Mouse (Mus musculus) midbrain, embryonic 14.5 days (tissue): ENCODE measurements around the gene Brd3os. TPM values are rescaled to one million over a fixed set of nuclear protein-coding genes. Genes with fewer than 3 reads are reported as not detected.

Experiments
- ATAC-seq: fragments of 200-750 bp; cut with Nextera tagmentation; 2 replicates; pipeline ENCODE4 v1.8.0; 2017; ENCODE audit warnings: moderate number of reproducible peaks, moderate library complexity; ENCODE audit not compliant: low FRiP score, low TSS enrichment
- DNase-seq: peaks from one replicate; pipeline ENCODE4 v3.0.0-alpha.2; 2015
- H3K27ac ChIP-seq: fragments of 300-500 bp; sonication (generic); replicated peaks from 2 replicates; pipeline ENCODE4 v1.5.1; 2014; ENCODE audit warnings: mild to moderate bottlenecking, low read depth, low read length, moderate library complexity
- H3K27me3 ChIP-seq: fragments of 300-500 bp; sonication (generic); 2 replicates; pipeline ENCODE4 v1.6.1; 2014; ENCODE audit warnings: low read length, control low read depth, mixed read lengths; ENCODE audit not compliant: control insufficient read depth, insufficient read depth
- H3K36me3 ChIP-seq: fragments of 300-500 bp; sonication (generic); 2 replicates; pipeline ENCODE4 v1.6.1; 2014; ENCODE audit warnings: low read length, control low read depth; ENCODE audit not compliant: control insufficient read depth, insufficient read depth
- H3K4me1 ChIP-seq: fragments of 300-500 bp; sonication (generic); 2 replicates; pipeline ENCODE4 v1.6.1; 2014; ENCODE audit warnings: mild to moderate bottlenecking, antibody characterized with exemption, low read length, control low read depth; ENCODE audit not compliant: control insufficient read depth, insufficient read depth
- H3K4me2 ChIP-seq: fragments of 300-500 bp; sonication (generic); 2 replicates; pipeline ENCODE4 v1.6.1; 2014; ENCODE audit warnings: mild to moderate bottlenecking, low read length, moderate library complexity
- H3K4me3 ChIP-seq: fragments of 300-500 bp; sonication (generic); replicated peaks from 2 replicates; pipeline ENCODE4 v1.5.1; 2014; ENCODE audit warnings: low read depth, low read length
- H3K9ac ChIP-seq: fragments of 300-500 bp; sonication (generic); replicated peaks from 2 replicates; pipeline ENCODE4 v1.6.1; 2014; ENCODE audit warnings: mild to moderate bottlenecking, low read length, moderate library complexity
- H3K9me3 ChIP-seq: fragments of 300-500 bp; sonication (generic); 2 replicates; pipeline ENCODE4 v1.6.1; 2016; ENCODE audit warnings: low read length, control low read depth, mixed read lengths; ENCODE audit not compliant: control insufficient read depth
- whole genome bisulfite sequencing: fragments of 180-500 bp; shearing (Covaris S2); extraction: QIAGEN DNeasy Blood & Tissue Kit; methylation state at CpG from one replicate; pipeline ENCODE4 v1.1.7; 2014; 5-methylcytosine and 5-hydroxymethylcytosine counted together
- polyA plus RNA-seq: library from polyadenylated mRNA; unstranded; fragments of >200 nt; fragmentation: Nextera tagmentation; extraction: Ambion mirVana; gene quantifications from 2 replicates; pipeline ENCODE4 v1.2.1, GENCODE M21; 2014

Brd3os gene
- polyA plus RNA-seq, 1 experiment from 2014 or later: 37.8 TPM

GRCm38 (mm10) chr2:27416425-27416824 lies 25.7 kb upstream of the Brd3os start:
- no peaks in the 10 kb centered on the region for H3K27me3 ChIP-seq
- peaks cover 63% of the 10 kb centered on the region for H3K4me1 ChIP-seq
- no peak for DNase-seq
- no peak for ATAC-seq
- H3K9me3 ChIP-seq: no peaks in the 10 kb centered on the region
- H3K27ac ChIP-seq: 0 out of 2 replicates have a peak overlapping the region, but pooled peaks have one; percentile 32
- H3K36me3 ChIP-seq: no peaks in the 10 kb centered on the region
- WGBS: 52% methylated on average over 3 of the region's 3 CpGs
- no peak overlapping the region for H3K4me3 ChIP-seq
- H3K4me2 ChIP-seq: no peak overlapping the region
- no peak overlapping the region for H3K9ac ChIP-seq

DNA sequence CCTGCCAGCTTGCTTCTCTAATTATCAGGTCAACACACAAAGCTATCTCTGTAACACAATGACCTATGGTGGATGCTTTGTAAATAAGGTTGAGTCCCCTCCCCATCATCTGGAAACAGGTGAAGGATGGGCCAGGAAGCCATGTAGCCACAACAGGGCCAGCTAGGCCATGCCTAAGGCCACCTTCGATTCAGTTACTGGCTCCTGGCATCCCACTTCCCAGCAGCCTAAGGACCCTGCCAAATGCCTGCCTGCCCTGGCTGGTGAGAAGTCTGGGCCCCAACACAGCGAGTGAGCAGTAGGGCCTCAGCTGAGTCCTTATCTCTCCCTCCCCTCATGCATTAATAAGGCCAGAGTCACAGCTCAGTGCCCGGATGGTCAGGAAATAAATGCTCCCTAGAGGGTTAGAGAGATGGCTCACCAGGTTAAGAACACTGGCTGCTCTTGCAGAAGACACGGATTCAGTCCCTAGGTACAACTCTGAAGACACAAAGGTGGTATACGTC lies 24.4 kb upstream of the Brd3os start:
- no peak overlapping the region for H3K4me2 ChIP-seq
- H3K4me3 ChIP-seq: no peak overlapping the region
- H3K27ac ChIP-seq: no peak overlapping the region
- no peaks in the 10 kb centered on the region for H3K27me3 ChIP-seq
- DNase-seq (no peak), ATAC-seq (no peak)
- no peak overlapping the region for H3K9ac ChIP-seq
- WGBS: 55% methylated on average over 5 of the region's 5 CpGs
- peaks cover 59% of the 10 kb centered on the region for H3K4me1 ChIP-seq
- H3K9me3 ChIP-seq: no peaks in the 10 kb centered on the region
- H3K36me3 ChIP-seq: no peaks in the 10 kb centered on the region

DNA sequence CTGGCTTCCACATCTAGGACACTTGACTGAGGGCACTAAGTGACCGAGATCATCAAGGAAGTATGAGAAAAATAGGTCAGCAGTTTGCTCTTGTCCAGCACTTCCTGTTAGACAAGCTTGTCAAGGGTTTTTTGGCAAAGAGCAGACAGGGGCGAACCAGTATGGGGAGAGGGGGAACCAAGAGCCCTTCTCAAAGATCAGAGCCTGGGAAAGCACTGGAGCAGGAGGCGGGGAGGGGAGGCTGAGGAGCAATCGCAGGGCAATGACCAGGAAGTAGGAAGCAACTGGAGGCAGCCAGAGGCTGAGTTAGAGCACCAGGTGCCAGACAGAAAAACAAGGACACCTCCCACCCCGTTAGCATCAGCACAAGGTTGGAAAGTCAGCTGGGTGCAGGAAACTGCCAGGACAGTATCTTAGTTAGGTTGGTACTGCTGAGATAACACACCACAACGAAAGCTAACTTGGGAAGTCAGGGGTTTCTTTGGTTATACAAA lies 23.5 kb upstream of the Brd3os start:
- H3K9ac ChIP-seq: no peak overlapping the region
- WGBS: 63% methylated on average over 6 of the region's 6 CpGs

GRCm38 (mm10) chr2:27421293-27422068 lies 20.6 kb upstream of the Brd3os start:
- Histone ChIP-seq H3K4me1 (peaks cover 46% of the 10 kb centered on the region), H3K4me2 (peak overlapping the region; percentile 26; the same call in 1 of the 2 replicates), H3K9ac (no peak overlapping the region), H3K27me3 (no peaks in the 10 kb centered on the region), H3K27ac (peak overlapping the region; percentile 49; the same call in 1 of the 2 replicates), H3K36me3 (no peaks in the 10 kb centered on the region), H3K9me3 (no peaks in the 10 kb centered on the region), H3K4me3 (no peak overlapping the region)
- DNase-seq (peak; percentile 67), ATAC-seq (no peak)
- 45% methylated on average over 20 of the region's 20 CpGs for WGBS

More for the DNA sequence above, 23.5 kb upstream of the Brd3os start:
- DNase-seq (no peak), ATAC-seq (no peak)
- Histone ChIP-seq H3K4me1 (peaks cover 58% of the 10 kb centered on the region), H3K27ac (no peak overlapping the region), H3K36me3 (no peaks in the 10 kb centered on the region), H3K4me3 (no peak overlapping the region), H3K4me2 (no peak overlapping the region), H3K27me3 (no peaks in the 10 kb centered on the region), H3K9me3 (no peaks in the 10 kb centered on the region)

- Histone ChIP-seq H3K4me3 (peak overlapping the region; percentile 92; the same call in 1 of the 2 replicates), H3K4me1 (peaks cover 44% of the 10 kb centered on the region), H3K9me3 (no peaks in the 10 kb centered on the region), H3K27me3 (no peaks in the 10 kb centered on the region), H3K27ac (no peak overlapping the region), H3K4me2 (peak overlapping the region; percentile 94), H3K36me3 (no peaks in the 10 kb centered on the region), H3K9ac (no peak overlapping the region)
- WGBS: 75% methylated on average over 7 of the region's 7 CpGs
- no peak for DNase-seq
- no peak for ATAC-seq
Observed at GRCm38 (mm10) chr2:27423596-27423995, 18.5 kb upstream of the Brd3os start.

DNA sequence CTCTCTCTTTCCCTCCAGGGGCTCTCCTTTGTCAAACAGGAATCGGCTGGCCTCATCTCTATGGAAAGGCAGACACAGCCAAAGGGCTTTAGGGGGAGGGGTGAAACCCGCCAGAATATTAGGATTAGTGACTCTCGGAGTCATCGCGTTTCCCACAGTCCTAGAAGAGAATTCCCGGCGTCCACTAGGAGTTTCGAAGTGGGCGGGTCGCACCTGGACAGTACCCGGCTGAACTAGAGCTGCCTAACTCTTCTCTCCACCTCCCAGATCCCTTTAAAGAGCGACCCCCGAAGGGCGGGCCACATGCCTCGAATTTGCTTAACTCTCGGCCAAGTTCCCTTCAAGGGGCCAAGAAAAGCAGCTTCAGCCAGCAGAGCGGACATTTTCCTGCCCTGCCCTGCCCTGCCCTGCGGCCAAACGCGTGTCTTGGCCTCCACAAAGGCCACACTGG lies 16.9 kb upstream of the Brd3os start:
- H3K27me3 ChIP-seq: no peaks in the 10 kb centered on the region
- no peaks in the 10 kb centered on the region for H3K9me3 ChIP-seq
- ATAC-seq (no peak), DNase-seq (peak; percentile 76)
- H3K4me2 ChIP-seq: peak overlapping the region; percentile 94
- WGBS: under 1% methylated on average over 20 of the region's 20 CpGs
- peak overlapping the region; percentile 92 for H3K4me3 ChIP-seq
- H3K27ac ChIP-seq: peak overlapping the region; percentile 79; the same call in 1 of the 2 replicates
- H3K9ac ChIP-seq: peak overlapping the region; percentile 91
- peaks cover 43% of the 10 kb centered on the region for H3K4me1 ChIP-seq
- no peaks in the 10 kb centered on the region for H3K36me3 ChIP-seq

GRCm38 (mm10) chr2:27425751-27426405 lies 16.2 kb upstream of the Brd3os start:
- Histone ChIP-seq H3K27ac (peak overlapping the region; percentile 79), H3K36me3 (no peaks in the 10 kb centered on the region), H3K4me2 (peak overlapping the region; percentile 94), H3K9me3 (no peaks in the 10 kb centered on the region), H3K27me3 (no peaks in the 10 kb centered on the region), H3K4me3 (peak overlapping the region; percentile 92), H3K9ac (peak overlapping the region; percentile 91), H3K4me1 (peaks cover 43% of the 10 kb centered on the region)
- ATAC-seq (no peak), DNase-seq (peak; percentile 62)
- under 1% methylated on average over 60 of the region's 60 CpGs for WGBS

GRCm38 (mm10) chr2:27426406-27426854 lies 15.7 kb upstream of the Brd3os start:
- ATAC-seq: peak; percentile 47
- Histone ChIP-seq H3K27me3 (no peaks in the 10 kb centered on the region), H3K4me1 (peaks cover 37% of the 10 kb centered on the region), H3K9me3 (no peaks in the 10 kb centered on the region), H3K27ac (peak overlapping the region; percentile 79), H3K9ac (peak overlapping the region; percentile 91), H3K36me3 (no peaks in the 10 kb centered on the region), H3K4me2 (peak overlapping the region; percentile 94), H3K4me3 (peak overlapping the region; percentile 92)
- DNase-seq: peak; percentile 71
- 1% methylated on average over 41 of the region's 64 CpGs for WGBS
